Mouse (Mus musculus) limb, embryonic 14.5 days (tissue): ENCODE results near the gene Tnk2. TPM values are rescaled to one million over a fixed set of nuclear protein-coding genes. Genes with fewer than 3 reads are reported as not detected.

Experiments
- ATAC-seq: fragments of 200-750 bp; cut with Nextera tagmentation; 2 replicates; pipeline ENCODE4 v1.8.0; 2017; ENCODE audit warnings: low read depth, moderate number of reproducible peaks, moderate TSS enrichment; ENCODE audit not compliant: low FRiP score
- DNase-seq: peaks from one replicate; pipeline ENCODE4 v3.0.0-alpha.2; 2015; ENCODE audit warnings: low spot score
- H3K27ac ChIP-seq: fragments of 300-500 bp; sonication (generic); replicated peaks from 2 replicates; pipeline ENCODE4 v1.5.1; 2014; ENCODE audit warnings: low read depth, mild to moderate bottlenecking, low read length, moderate library complexity, mixed read lengths
- H3K27me3 ChIP-seq: fragments of 300-500 bp; sonication (generic); 2 replicates; pipeline ENCODE4 v1.6.1; 2014; ENCODE audit warnings: low read length, mixed read lengths; ENCODE audit not compliant: control insufficient read depth, insufficient read depth
- H3K36me3 ChIP-seq: fragments of 300-500 bp; sonication (generic); 2 replicates; pipeline ENCODE4 v1.6.1; 2014; ENCODE audit warnings: mild to moderate bottlenecking, low read length, moderate library complexity, mixed read lengths; ENCODE audit not compliant: control insufficient read depth, insufficient read depth
- H3K4me1 ChIP-seq: fragments of 300-500 bp; sonication (generic); 2 replicates; pipeline ENCODE4 v1.6.1; 2014; ENCODE audit warnings: antibody characterized with exemption, low read length, mixed read lengths; ENCODE audit not compliant: control insufficient read depth, insufficient read depth
- H3K4me2 ChIP-seq: fragments of 300-500 bp; sonication (generic); replicated peaks from 2 replicates; pipeline ENCODE4 v1.6.1; 2014; ENCODE audit warnings: low read depth, mild to moderate bottlenecking, low read length, moderate library complexity; ENCODE audit not compliant: severe bottlenecking
- H3K4me3 ChIP-seq: fragments of 300-500 bp; sonication (generic); replicated peaks from 2 replicates; pipeline ENCODE4 v1.5.1; 2014; ENCODE audit warnings: low read length
- H3K9ac ChIP-seq: fragments of 300-500 bp; sonication (generic); 2 replicates; pipeline ENCODE4 v1.6.1; 2014; ENCODE audit warnings: mild to moderate bottlenecking, low read depth, low read length, moderate library complexity; ENCODE audit not compliant: severe bottlenecking
- H3K9me3 ChIP-seq: fragments of 300-500 bp; sonication (generic); 2 replicates; pipeline ENCODE4 v1.6.1; 2016; ENCODE audit warnings: low read length; ENCODE audit not compliant: control insufficient read depth
- POLR2A ChIP-seq: fragments of 200-500 bp; IDR thresholded peaks from 2 replicates; pipeline ENCODE4 v1.8.0; 2012; ENCODE audit warnings: inconsistent platforms, mild to moderate bottlenecking, moderate library complexity, borderline replicate concordance; ENCODE audit not compliant: insufficient read depth, insufficient read length; ENCODE audit errors: extremely low read depth
- WGBS: fragments of 180-500 bp; shearing (Covaris S2); extraction: QIAGEN DNeasy Blood & Tissue Kit; methylation state at CpG from one replicate; pipeline ENCODE4 v1.1.7; 2014; 5-methylcytosine and 5-hydroxymethylcytosine counted together
- polyA plus RNA-seq, 2 experiments: library from polyadenylated mRNA; depleted of rRNA in 1 of 2; stranded (reverse) in 1 of 2; unstranded in 1 of 2; fragments of >200 nt; fragmentation: Nextera tagmentation in 1 of 2; extraction: Ambion mirVana in 1 of 2; gene quantifications; 2 replicates each; pipeline versions ENCODE4 v1.2.1 to v1.2.3; 2012 to 2014

Tnk2 gene
- polyA plus RNA-seq, 2 experiments, result 16.0 to 98.1 TPM

DNA sequence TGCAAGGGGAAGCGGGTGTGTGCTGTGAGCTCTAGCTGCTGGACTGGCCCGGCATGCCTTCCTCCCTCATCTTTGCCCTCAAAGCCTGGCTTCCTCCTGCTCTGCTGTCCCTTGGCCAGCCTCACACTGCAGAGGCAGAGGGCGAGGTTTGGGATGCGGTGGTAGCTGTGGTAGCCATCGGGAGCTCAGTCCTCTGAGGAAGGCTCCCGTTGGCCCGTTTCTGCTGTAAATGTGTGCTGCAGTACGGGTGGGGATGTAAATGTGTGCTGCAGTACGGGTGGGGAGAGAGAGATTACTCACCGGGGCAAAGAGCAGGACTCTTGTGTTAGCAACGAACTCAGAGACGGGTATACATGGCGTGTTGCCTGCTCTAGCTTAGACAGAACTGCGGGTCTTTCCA, 35.1 kb downstream of the Tnk2 start:
- Histone ChIP-seq H3K9me3 (no peaks in the 10 kb centered on the region), H3K9ac (no peak overlapping the region), H3K27me3 (no peaks in the 10 kb centered on the region), H3K4me2 (no peak overlapping the region), H3K4me3 (no peak overlapping the region), H3K36me3 (peaks cover 92% of the 10 kb centered on the region), H3K27ac (no peak overlapping the region), H3K4me1 (no peaks in the 10 kb centered on the region)
- 90% methylated on average over 14 of the region's 14 CpGs for WGBS
- ATAC-seq (no peak), DNase-seq (no peak)
- no peak for TF ChIP-seq POLR2A

DNA sequence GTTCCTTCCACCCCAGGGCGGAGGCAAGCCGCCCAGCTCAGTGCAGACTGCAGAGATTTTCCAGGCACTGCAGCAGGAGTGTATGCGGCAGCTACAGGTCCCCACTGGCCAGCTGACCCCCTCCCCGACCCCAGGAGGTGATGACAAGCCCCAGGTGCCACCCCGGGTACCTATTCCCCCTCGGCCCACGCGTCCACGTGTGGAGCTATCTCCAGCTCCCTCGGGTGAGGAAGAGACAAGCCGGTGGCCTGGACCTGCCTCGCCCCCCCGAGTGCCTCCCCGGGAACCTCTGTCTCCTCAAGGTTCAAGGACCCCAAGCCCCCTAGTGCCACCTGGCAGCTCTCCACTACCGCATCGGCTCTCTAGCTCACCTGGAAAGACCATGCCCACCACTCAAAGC, 36.3 kb downstream of the Tnk2 start:
- DNase-seq, result no peak
- 93% methylated on average over 16 of the region's 16 CpGs for WGBS
- Histone ChIP-seq H3K27me3 (no peaks in the 10 kb centered on the region), H3K4me3 (no peak overlapping the region), H3K36me3 (peaks cover 80% of the 10 kb centered on the region), H3K27ac (no peak overlapping the region), H3K9ac (no peak overlapping the region), H3K4me1 (no peaks in the 10 kb centered on the region), H3K9me3 (no peaks in the 10 kb centered on the region), H3K4me2 (no peak overlapping the region)
- TF ChIP-seq POLR2A, result no peak
- no peak for ATAC-seq

DNA sequence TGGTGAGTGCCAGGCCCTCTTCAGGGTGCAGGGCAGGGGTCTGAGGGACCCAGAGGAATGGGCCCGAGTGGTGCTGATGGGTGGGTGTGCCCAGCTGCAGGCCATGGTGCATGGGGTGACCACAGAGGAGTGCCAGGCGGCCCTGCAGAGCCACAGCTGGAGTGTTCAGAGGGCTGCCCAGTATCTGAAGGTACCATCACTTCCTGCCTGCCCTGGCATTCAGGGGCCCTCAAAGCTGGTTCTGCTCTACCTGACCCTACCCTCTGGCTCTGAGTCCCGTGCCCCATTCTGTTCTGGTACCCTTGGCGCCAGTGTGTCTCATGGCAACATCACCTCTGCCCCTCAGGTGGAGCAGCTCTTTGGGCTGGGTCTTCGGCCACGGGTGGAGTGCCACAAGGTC, 37.1 kb downstream of the Tnk2 start:
- Histone ChIP-seq H3K9ac (no peak overlapping the region), H3K9me3 (no peaks in the 10 kb centered on the region), H3K27me3 (no peaks in the 10 kb centered on the region), H3K36me3 (peaks cover 72% of the 10 kb centered on the region), H3K4me2 (no peak overlapping the region), H3K27ac (no peak overlapping the region), H3K4me3 (no peak overlapping the region), H3K4me1 (no peaks in the 10 kb centered on the region)
- no peak for TF ChIP-seq POLR2A
- DNase-seq (no peak), ATAC-seq (no peak)
- WGBS, result 96% methylated on average over 5 of the region's 6 CpGs

DNA sequence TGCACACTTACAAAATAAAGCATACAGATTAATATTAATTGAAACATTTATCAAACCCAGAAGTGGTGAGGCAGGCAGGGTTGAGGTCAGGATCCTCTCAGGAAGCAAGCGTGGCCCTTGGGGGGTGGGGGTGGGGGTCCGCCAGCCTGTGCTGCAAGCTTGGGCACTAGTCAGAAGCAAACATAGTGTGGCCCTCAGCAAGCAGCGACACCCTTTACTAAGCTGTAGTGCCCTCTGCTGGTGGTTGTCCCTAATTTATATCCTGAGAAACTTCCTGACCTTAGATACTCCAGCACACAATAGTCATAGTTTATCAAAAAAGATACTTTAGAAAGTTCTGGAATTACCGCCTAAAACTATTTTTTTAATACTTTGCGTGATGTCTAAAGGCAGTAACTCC, 38.5 kb downstream of the Tnk2 start:
- peaks cover 59% of the 10 kb centered on the region for H3K36me3 ChIP-seq
- ATAC-seq, result peak; percentile 56; the same call in 1 of the 2 replicates

DNA sequence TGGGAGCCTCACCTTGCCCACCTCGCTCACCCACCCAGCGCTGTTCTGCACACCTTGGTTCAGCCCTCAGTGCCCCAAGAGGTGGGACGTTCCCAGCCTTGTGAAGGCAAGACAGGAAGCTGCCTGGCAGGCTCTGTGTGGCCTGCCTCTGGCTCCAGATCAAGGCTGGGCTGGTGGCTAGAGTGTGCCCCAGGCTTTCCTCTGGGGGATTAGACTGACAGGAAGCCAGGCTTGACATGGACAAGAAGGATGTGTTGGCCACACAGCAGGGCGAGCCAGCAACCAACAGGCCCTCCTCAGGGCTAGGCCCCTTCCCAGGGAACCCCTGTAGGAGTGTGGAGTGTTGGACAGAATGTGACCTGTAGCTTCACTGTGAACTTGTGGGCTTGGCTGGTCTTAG, 39.2 kb downstream of the Tnk2 start:
- TF ChIP-seq POLR2A, result no peak

More for the DNA sequence above, 38.5 kb downstream of the Tnk2 start:
- WGBS, result 41% methylated on average over 5 of the region's 5 CpGs
- H3K9me3 ChIP-seq, result no peaks in the 10 kb centered on the region
- H3K9ac ChIP-seq, result no peak overlapping the region
- H3K4me3 ChIP-seq, result no peak overlapping the region
- H3K4me1 ChIP-seq, result no peaks in the 10 kb centered on the region
- H3K27me3 ChIP-seq, result no peaks in the 10 kb centered on the region
- TF ChIP-seq POLR2A, result no peak
- no peak overlapping the region for H3K27ac ChIP-seq
- peak; percentile 83 for DNase-seq
- no peak overlapping the region for H3K4me2 ChIP-seq

DNA sequence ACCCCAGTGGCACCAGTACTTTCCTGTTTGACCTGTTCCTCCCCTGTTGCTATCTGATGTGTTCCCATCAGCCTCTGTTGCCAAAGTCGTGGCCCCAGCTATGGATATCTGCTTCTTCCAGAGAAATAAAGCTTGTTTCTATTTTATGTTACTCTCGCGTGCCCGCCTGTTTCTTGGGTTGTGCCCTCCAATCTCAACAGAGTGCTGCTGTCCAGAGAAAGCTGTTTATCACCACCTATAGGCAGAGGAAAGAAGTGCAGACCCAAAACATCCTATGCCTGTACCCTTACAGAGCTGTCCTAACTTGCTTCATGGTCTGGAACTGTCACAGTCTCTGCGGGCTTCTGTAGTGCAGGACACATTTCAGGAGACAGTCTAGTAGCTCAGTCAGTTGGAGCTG, 39.7 kb downstream of the Tnk2 start:
- Histone ChIP-seq H3K4me1 (no peaks in the 10 kb centered on the region), H3K27ac (no peak overlapping the region), H3K27me3 (no peaks in the 10 kb centered on the region), H3K9me3 (no peaks in the 10 kb centered on the region), H3K9ac (no peak overlapping the region), H3K36me3 (peaks cover 50% of the 10 kb centered on the region), H3K4me3 (no peak overlapping the region), H3K4me2 (no peak overlapping the region)
- peak; percentile 63 for DNase-seq
- WGBS, result 63% methylated on average over 5 of the region's 5 CpGs
- no peak for ATAC-seq
- TF ChIP-seq POLR2A, result no peak

More for the DNA sequence above, 39.2 kb downstream of the Tnk2 start:
- WGBS, result 70% methylated on average over 4 of the region's 4 CpGs
- Histone ChIP-seq H3K9me3 (no peaks in the 10 kb centered on the region), H3K4me3 (no peak overlapping the region), H3K4me1 (no peaks in the 10 kb centered on the region), H3K27me3 (no peaks in the 10 kb centered on the region), H3K27ac (no peak overlapping the region), H3K9ac (no peak overlapping the region), H3K36me3 (peaks cover 52% of the 10 kb centered on the region), H3K4me2 (no peak overlapping the region)
- no peak for DNase-seq
- ATAC-seq, result no peak
